Comparison of ENCODE assay signal across 18 mouse cellular contexts in the genomic region with DNA sequence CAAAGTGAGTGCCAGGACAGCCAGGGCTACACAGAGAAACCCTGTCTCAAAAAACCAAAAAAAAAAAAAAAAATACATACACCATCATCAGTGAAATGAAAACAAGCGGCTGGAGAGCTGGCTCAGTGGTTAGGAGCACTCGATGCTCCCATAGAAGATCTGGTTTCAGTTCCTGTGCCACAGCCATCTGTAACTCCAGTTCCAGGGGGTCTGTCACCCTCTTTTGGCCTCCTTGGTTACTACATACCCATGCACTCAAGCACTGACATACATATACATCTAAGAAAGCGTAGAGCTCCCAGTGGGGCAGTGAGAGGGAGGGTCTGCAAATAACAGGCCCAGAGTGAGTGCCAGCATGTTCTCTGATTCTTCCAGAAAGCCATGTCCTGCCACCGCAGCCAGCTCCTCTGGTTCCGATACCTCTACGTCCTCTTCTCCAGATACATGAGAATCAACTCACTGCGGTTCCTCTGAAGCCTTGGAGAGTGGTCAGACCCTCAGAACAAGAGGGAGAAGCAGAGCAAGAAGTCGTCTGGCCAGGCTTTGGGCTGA. TPM values are rescaled to one million over a fixed set of nuclear protein-coding genes. Genes with fewer than 3 reads are reported as not detected.
DNase-seq lines count a peak whose midpoint lies in the region; ATAC-seq and TF ChIP-seq lines count a peak whose summit lies in the region.
"Had no signal": no experiment of that assay in that cellular context is flagged by ENCODE, and none has a peak within 500 bp of the region (broad histone marks: within the 10 kb centered on the region; RNA-seq: fewer than 3 reads in every experiment).

No protein-coding gene starts in this region.

- WGBS in liver, postnatal 0 days (ENCODE audit: insufficient replicate concordance) = 85% methylated on average over 8 of the region's 8 CpGs
- WGBS in liver, embryonic 12.5 days (ENCODE audit: insufficient replicate concordance) = 76% methylated on average over 8 of the region's 8 CpGs
- WGBS in intestine, embryonic 15.5 days = 87% methylated on average over 8 of the region's 8 CpGs

- no peak overlapping the region for H3K27ac ChIP-seq in liver, postnatal 0 days (ENCODE audit: low read depth)
- H3K27ac ChIP-seq in liver, embryonic 12.5 days = no peak overlapping the region
- peak overlapping the region; percentile 100 for H3K27ac ChIP-seq in ES-E14 (ENCODE audit: insufficient read depth, low read depth, low read length, poor library complexity, severe bottlenecking)
- H3K27ac ChIP-seq in intestine, embryonic 15.5 days = no peak overlapping the region
- H3K27ac ChIP-seq: embryonic facial prominence, embryonic 12.5 days; forebrain, embryonic 15.5 days; heart, adult 2 months; hindbrain, embryonic 10.5 days; hindbrain, embryonic 14.5 days had no signal

- no peak for TF ChIP-seq EP300 in liver, postnatal 0 days (IDR thresholded peaks at IDR 0.05; ENCODE audit: low read depth)

- TF ChIP-seq CTCF in liver, postnatal 0 days (IDR thresholded peaks at IDR 0.05; ENCODE audit: low read depth) = peak; percentile 32; the same call in 1 of the 2 replicates

- no peak overlapping the region for H3K4me2 ChIP-seq in liver, postnatal 0 days (ENCODE audit: low read depth, low read length)
- no peak overlapping the region for H3K4me2 ChIP-seq in liver, embryonic 12.5 days
- no peak overlapping the region for H3K4me2 ChIP-seq in intestine, embryonic 15.5 days (replicated peaks)
- H3K4me2 ChIP-seq: embryonic facial prominence, embryonic 12.5 days; forebrain, embryonic 15.5 days; heart, embryonic 12.5 days; hindbrain, embryonic 14.5 days had no signal

- H3K4me1 ChIP-seq in liver, postnatal 0 days (ENCODE audit: insufficient read depth) = no peaks in the 10 kb centered on the region; the same call in 1 of the 2 replicates
- no peaks in the 10 kb centered on the region for H3K4me1 ChIP-seq in liver, embryonic 12.5 days
- peaks cover 6 to 10% of the 10 kb centered on the region in 2 experiments; a peak in 2 of 4 replicates for H3K4me1 ChIP-seq in ES-E14 (ENCODE audit: control insufficient read depth in 2 of 2, insufficient read depth in 2 of 2, low read length in 2 of 2, poor library complexity in 1 of 2)
- H3K4me1 ChIP-seq in intestine, embryonic 15.5 days (replicated peaks) = peaks cover 5% of the 10 kb centered on the region; the same call in 1 of the 2 replicates
- H3K4me1 ChIP-seq: embryonic facial prominence, embryonic 12.5 days; forebrain, embryonic 15.5 days; heart, embryonic 12.5 days had no signal

- in situ Hi-C loops in ES-E14 (cut with MboI; ENCODE audit: low sequenced_read_pairs in 2 of 2, unreplicated experiment in 2 of 2) = no loop called here

- H3K36me3 ChIP-seq in liver, postnatal 0 days (replicated peaks; ENCODE audit: insufficient read depth, low read length) = no peaks in the 10 kb centered on the region
- H3K36me3 ChIP-seq in liver, embryonic 12.5 days = no peaks in the 10 kb centered on the region
- H3K36me3 ChIP-seq in ES-E14 (ENCODE audit: control insufficient read depth, insufficient read depth, low read length, poor library complexity, severe bottlenecking) = peaks cover 18% of the 10 kb centered on the region
- H3K36me3 ChIP-seq in splenic B cell, adult 2 months (ENCODE audit: control insufficient read depth, insufficient read depth, low read length, poor library complexity, severe bottlenecking) = no peaks in the 10 kb centered on the region
- no peaks in the 10 kb centered on the region for H3K36me3 ChIP-seq in intestine, embryonic 15.5 days
- H3K36me3 ChIP-seq: embryonic facial prominence, embryonic 12.5 days; forebrain, embryonic 15.5 days had no signal

- H3K9ac ChIP-seq in liver, postnatal 0 days (replicated peaks) = no peak overlapping the region
- no peak overlapping the region for H3K9ac ChIP-seq in liver, embryonic 12.5 days
- H3K9ac ChIP-seq in ES-E14 (ENCODE audit: insufficient read depth, low read depth, low read length, poor library complexity, severe bottlenecking) = peak overlapping the region; percentile 84
- no peak overlapping the region for H3K9ac ChIP-seq in intestine, embryonic 15.5 days
- H3K9ac ChIP-seq: embryonic facial prominence, embryonic 12.5 days; forebrain, embryonic 15.5 days; heart, embryonic 12.5 days; hindbrain, embryonic 14.5 days had no signal

- no peaks in the 10 kb centered on the region for H3K9me3 ChIP-seq in liver, postnatal 0 days (ENCODE audit: low read length)
- no peaks in the 10 kb centered on the region for H3K9me3 ChIP-seq in liver, embryonic 12.5 days (replicated peaks)
- no peaks in the 10 kb centered on the region for H3K9me3 ChIP-seq in ES-E14 (ENCODE audit: control insufficient read depth, insufficient read depth, low read depth, low read length)
- no peaks in the 10 kb centered on the region for H3K9me3 ChIP-seq in intestine, embryonic 15.5 days
- H3K9me3 ChIP-seq: embryonic facial prominence, embryonic 12.5 days; forebrain, embryonic 15.5 days; heart, embryonic 12.5 days; hindbrain, embryonic 10.5 days had no signal

- no peaks in the 10 kb centered on the region for H3K27me3 ChIP-seq in liver, postnatal 0 days (ENCODE audit: insufficient read depth, low read length)
- no peaks in the 10 kb centered on the region for H3K27me3 ChIP-seq in liver, embryonic 12.5 days (replicated peaks)
- H3K27me3 ChIP-seq in splenic B cell, adult 2 months (ENCODE audit: control insufficient read depth, insufficient read depth, low read length, poor library complexity, severe bottlenecking) = no peaks in the 10 kb centered on the region
- no peaks in the 10 kb centered on the region for H3K27me3 ChIP-seq in intestine, embryonic 15.5 days (replicated peaks)
- H3K27me3 ChIP-seq: embryonic facial prominence, embryonic 12.5 days; forebrain, embryonic 15.5 days; heart, embryonic 12.5 days had no signal

- ATAC-seq in liver, postnatal 0 days = no peak
- no peak for ATAC-seq in liver, embryonic 12.5 days
- peak; percentile 96 for ATAC-seq in granulocyte monocyte progenitor cell, adult 5-6 weeks (replicated peaks; ENCODE audit: poor library complexity, severe bottlenecking)
- no peak for ATAC-seq in cerebellum, adult (ENCODE audit: insufficient number of reproducible peaks, low FRiP score, low TSS enrichment)
- no peak for ATAC-seq in intestine, embryonic 15.5 days
- ATAC-seq: forebrain, embryonic 15.5 days had no signal

- DNase-seq in liver, postnatal 0 days = no peak
- no peak for DNase-seq in ES-E14 (ENCODE audit: low read depth, low spot score)
- peak; percentile 8 for DNase-seq in splenic B cell, adult 2 months (ENCODE audit: low read depth, low spot score)
- DNase-seq in embryo, embryonic 10.5 days (ENCODE audit: low spot score) = no peak
- DNase-seq: adrenal gland, postnatal 14 days; cerebellum, adult 18-20 months; cerebellum, adult 9-11 months; gastrocnemius, postnatal 36 days; heart, adult 2 months had no signal

- H3K4me3 ChIP-seq in liver, postnatal 0 days (ENCODE audit: low read depth, low read length) = no peak overlapping the region
- H3K4me3 ChIP-seq in liver, embryonic 12.5 days = no peak overlapping the region
- H3K4me3 ChIP-seq in ES-E14 (ENCODE audit: insufficient read depth in 1 of 2, low read depth in 1 of 2, low read length in 2 of 2, poor library complexity in 1 of 2, severe bottlenecking in 1 of 2) = peak overlapping the region; percentile 45 to 73
- no peak overlapping the region for H3K4me3 ChIP-seq in intestine, embryonic 15.5 days (replicated peaks)
- H3K4me3 ChIP-seq: embryonic facial prominence, embryonic 12.5 days; forebrain, embryonic 15.5 days; heart, adult 2 months; heart, embryonic 12.5 days; hindbrain, embryonic 10.5 days had no signal

TF ChIP-seq in ES-E14, 5 proteins besides CTCF, POLR2A, EP300 and RAD21 (continues in another document):
- TF ChIP-seq CHD2 (IDR thresholded peaks at IDR 0.05; ENCODE audit: low read depth, low read length) (no peak), ZC3H11A (IDR thresholded peaks at IDR 0.05; ENCODE audit: borderline replicate concordance, low read depth, low read length) (no peak), HCFC1 (IDR thresholded peaks at IDR 0.05; ENCODE audit: borderline replicate concordance, insufficient read depth, low read length) (0 out of 2 replicates have a peak, but pooled peaks have one; percentile 15), ZNF384 (IDR thresholded peaks at IDR 0.05; ENCODE audit: low read depth, low read length) (peak; percentile 35; the same call in 1 of the 2 replicates)

RNA-seq across cellular contexts. Expression of gene Cenpv, which starts 26.5 kb away (rescaled TPM):
- 9.8 and 14.0 TPM in 2 replicates for polyA plus RNA-seq in liver, postnatal 0 days (2015; fragmentation: Nextera tagmentation; extraction: Ambion mirVana)
- 30.6 and 32.3 TPM in 2 replicates for polyA plus RNA-seq in liver, embryonic 12.5 days (2016; fragmentation: Nextera tagmentation; extraction: Ambion mirVana)
- total RNA-seq in ES-E14 (2012; rRNA removed) = 66.5 and 68.0 TPM in 2 replicates
- 25.2 and 30.3 TPM in 2 replicates for total RNA-seq in granulocyte monocyte progenitor cell, adult 5-6 weeks (2014; fragmentation: Nextera tagmentation)
- 12.8 and 15.7 TPM in 2 replicates for total RNA-seq in granulocyte monocyte progenitor cell, adult 5-6 weeks (2017)
- polyA plus RNA-seq in intestine, embryonic 15.5 days (2015; fragmentation: Nextera tagmentation; extraction: Ambion mirVana) = 35.6 and 44.9 TPM in 2 replicates

RNA-seq across cellular contexts. Expression of gene Ubb, which starts 38.4 kb away (rescaled TPM):
- 1,161 and 1,214 TPM in 2 replicates for polyA plus RNA-seq in liver, postnatal 0 days (2015; fragmentation: Nextera tagmentation; extraction: Ambion mirVana)
- polyA plus RNA-seq in liver, embryonic 12.5 days (2016; fragmentation: Nextera tagmentation; extraction: Ambion mirVana) = 1,472 and 1,525 TPM in 2 replicates
- 1,350 and 1,664 TPM in 2 replicates for total RNA-seq in ES-E14 (2012; rRNA removed)
- 870 and 954 TPM in 2 replicates for total RNA-seq in granulocyte monocyte progenitor cell, adult 5-6 weeks (2014; fragmentation: Nextera tagmentation)
- 1,051 and 1,247 TPM in 2 replicates for total RNA-seq in granulocyte monocyte progenitor cell, adult 5-6 weeks (2017)
- polyA plus RNA-seq in intestine, embryonic 15.5 days (2015; fragmentation: Nextera tagmentation; extraction: Ambion mirVana) = 2,561 and 2,687 TPM in 2 replicates

RNA-seq across cellular contexts. Expression of gene Ncor1, which starts 54.3 kb away (rescaled TPM):
- polyA plus RNA-seq in liver, postnatal 0 days (2015; fragmentation: Nextera tagmentation; extraction: Ambion mirVana) = 48.1 and 52.0 TPM in 2 replicates
- polyA plus RNA-seq in liver, embryonic 12.5 days (2016; fragmentation: Nextera tagmentation; extraction: Ambion mirVana) = 108 and 112 TPM in 2 replicates
- total RNA-seq in ES-E14 (2012; rRNA removed) = 186 and 206 TPM in 2 replicates
- 289 and 349 TPM in 2 replicates for total RNA-seq in granulocyte monocyte progenitor cell, adult 5-6 weeks (2014; fragmentation: Nextera tagmentation)
- total RNA-seq in granulocyte monocyte progenitor cell, adult 5-6 weeks (2017) = 267 and 271 TPM in 2 replicates
- 134 and 141 TPM in 2 replicates for polyA plus RNA-seq in intestine, embryonic 15.5 days (2015; fragmentation: Nextera tagmentation; extraction: Ambion mirVana)

RNA-seq across cellular contexts. Expression of gene Pigl, which starts 54.3 kb away (rescaled TPM):
- 2.6 and 2.7 TPM in 2 replicates for polyA plus RNA-seq in liver, postnatal 0 days (2015; fragmentation: Nextera tagmentation; extraction: Ambion mirVana)
- 7.9 TPM in 2 replicates for polyA plus RNA-seq in liver, embryonic 12.5 days (2016; fragmentation: Nextera tagmentation; extraction: Ambion mirVana)
- 21.9 and 25.8 TPM in 2 replicates for total RNA-seq in ES-E14 (2012; rRNA removed)
- 4.7 and 12.2 TPM in 2 replicates for total RNA-seq in granulocyte monocyte progenitor cell, adult 5-6 weeks (2014; fragmentation: Nextera tagmentation)
- total RNA-seq in granulocyte monocyte progenitor cell, adult 5-6 weeks (2017) = 2.5 and 3.6 TPM in 2 replicates
- 11.6 and 11.8 TPM in 2 replicates for polyA plus RNA-seq in intestine, embryonic 15.5 days (2015; fragmentation: Nextera tagmentation; extraction: Ambion mirVana)

Comparison
In these comparisons a context has a peak if more than half of its experiments do, and no peak if none do; other contexts are left out.
1. H3K4me3 ChIP-seq: peak in ES-E14 (2 of 2); none in liver, postnatal 0 days (single experiment), liver, embryonic 12.5 days (single experiment) and intestine, embryonic 15.5 days (single experiment).